Mouse (Mus musculus) limb, embryonic 11.5 days (tissue): ENCODE results near the gene Ggcx. TPM values are rescaled to one million over a fixed set of nuclear protein-coding genes. Genes with fewer than 3 reads are reported as not detected.

Experiments
- ATAC-seq: fragments of 200-750 bp; cut with Nextera tagmentation; 2 replicates; pipeline ENCODE4 v1.8.0; 2017; ENCODE audit warnings: low read depth; ENCODE audit not compliant: insufficient number of reproducible peaks, low FRiP score, low TSS enrichment
- DNase-seq: peaks from one replicate; pipeline ENCODE4 v3.0.0-alpha.2; 2015; ENCODE audit warnings: low spot score
- H3K27ac ChIP-seq: fragments of 300-500 bp; sonication (generic); replicated peaks from 2 replicates; pipeline ENCODE4 v1.5.1; 2014; ENCODE audit warnings: low read depth, mild to moderate bottlenecking, low read length
- H3K27me3 ChIP-seq: fragments of 300-500 bp; sonication (generic); 2 replicates; pipeline ENCODE4 v1.6.1; 2014; ENCODE audit warnings: mild to moderate bottlenecking, low read length, mixed read lengths; ENCODE audit not compliant: control insufficient read depth, insufficient read depth
- H3K36me3 ChIP-seq: fragments of 300-500 bp; sonication (generic); 2 replicates; pipeline ENCODE4 v1.6.1; 2014; ENCODE audit warnings: mild to moderate bottlenecking, low read length, moderate library complexity, mixed read lengths; ENCODE audit not compliant: control insufficient read depth, insufficient read depth
- H3K4me1 ChIP-seq: fragments of 300-500 bp; sonication (generic); 2 replicates; pipeline ENCODE4 v1.6.1; 2014; ENCODE audit warnings: low read length, mixed read lengths; ENCODE audit not compliant: control insufficient read depth, insufficient read depth
- H3K4me2 ChIP-seq: fragments of 300-500 bp; sonication (generic); 2 replicates; pipeline ENCODE4 v1.6.1; 2014; ENCODE audit warnings: low read depth, mild to moderate bottlenecking, moderate library complexity; ENCODE audit not compliant: severe bottlenecking
- H3K4me3 ChIP-seq: fragments of 300-500 bp; sonication (generic); 2 replicates; pipeline ENCODE4 v1.5.1; 2014; ENCODE audit warnings: low read depth, low read length
- H3K9ac ChIP-seq: fragments of 300-500 bp; sonication (generic); 2 replicates; pipeline ENCODE4 v1.6.1; 2014; ENCODE audit warnings: mild to moderate bottlenecking, low read length
- H3K9me3 ChIP-seq: fragments of 300-500 bp; sonication (generic); 2 replicates; pipeline ENCODE4 v1.6.1; 2016; ENCODE audit warnings: low read length; ENCODE audit not compliant: control insufficient read depth
- WGBS: fragments of 180-500 bp; shearing (Covaris S2); extraction: QIAGEN DNeasy Blood & Tissue Kit; methylation state at CpG from one replicate; pipeline ENCODE4 v1.1.7; 2014; 5-methylcytosine and 5-hydroxymethylcytosine counted together
- polyA plus RNA-seq: library from polyadenylated mRNA; unstranded; fragments of >200 nt; fragmentation: Nextera tagmentation; extraction: Ambion mirVana; gene quantifications from 2 replicates; pipeline ENCODE4 v1.2.1, GENCODE M21; 2014

The Ggcx gene
- polyA plus RNA-seq, 1 experiment from 2014 or later = 16.0 TPM

- Histone ChIP-seq H3K27ac (peak within 1 kb of the TSS; percentile 76), H3K9ac (peak within 1 kb of the TSS; percentile 73), H3K4me3 (peak within 1 kb of the TSS; percentile 48), H3K9me3 (no peaks in the 10 kb centered on the region), H3K36me3 (no peaks in the 10 kb centered on the region; the same call in 1 of the 2 replicates), H3K27me3 (no peaks in the 10 kb centered on the region), H3K4me1 (peaks cover 17% of the 10 kb centered on the region), H3K4me2 (peak within 1 kb of the TSS; percentile 76)
- ATAC-seq = peak; percentile 55
- DNase-seq = peak; percentile 76
- 2% methylated on average over 33 of the region's 33 CpGs for WGBS
These were observed 24.0 kb upstream of the Ggcx start, which contains the start of gene Vamp8 for GRCm38 (mm10) chr6:72389941-72390771. Vamp8 (minus strand) TSS chr6:72390703.

GRCm38 (mm10) chr6:72390795-72391521 is 23.1 kb upstream of the Ggcx start:
- DNase-seq (no peak), ATAC-seq (peak; percentile 42)
- Histone ChIP-seq H3K4me2 (peak overlapping the region; percentile 76; the same call in 1 of the 2 replicates), H3K36me3 (no peaks in the 10 kb centered on the region), H3K9me3 (no peaks in the 10 kb centered on the region), H3K27me3 (no peaks in the 10 kb centered on the region), H3K9ac (peak overlapping the region; percentile 73; the same call in 1 of the 2 replicates), H3K4me1 (peaks cover 17% of the 10 kb centered on the region), H3K4me3 (peak overlapping the region; percentile 48), H3K27ac (peak overlapping the region; percentile 76; the same call in 1 of the 2 replicates)
- WGBS = 15% methylated on average over 12 of the region's 12 CpGs

GRCm38 (mm10) chr6:72392341-72392740 is 21.8 kb upstream of the Ggcx start:
- H3K4me2 ChIP-seq = no peak overlapping the region
- WGBS = 94% methylated on average over 5 of the region's 5 CpGs
- H3K36me3 ChIP-seq = no peaks in the 10 kb centered on the region
- H3K4me3 ChIP-seq = no peak overlapping the region
- ATAC-seq (no peak), DNase-seq (no peak)
- no peak overlapping the region for H3K9ac ChIP-seq
- no peaks in the 10 kb centered on the region for H3K27me3 ChIP-seq
- no peak overlapping the region for H3K27ac ChIP-seq
- H3K4me1 ChIP-seq = peaks cover 17% of the 10 kb centered on the region
- H3K9me3 ChIP-seq = no peaks in the 10 kb centered on the region

GRCm38 (mm10) chr6:72396837-72397251 is 17.3 kb upstream of the Ggcx start:
- H3K27me3 ChIP-seq = no peaks in the 10 kb centered on the region
- no peak overlapping the region for H3K27ac ChIP-seq
- no peak overlapping the region for H3K9ac ChIP-seq
- no peaks in the 10 kb centered on the region for H3K36me3 ChIP-seq
- H3K9me3 ChIP-seq = no peaks in the 10 kb centered on the region
- no peak overlapping the region for H3K4me2 ChIP-seq
- 86% methylated on average over 10 of the region's 10 CpGs for WGBS
- ATAC-seq (no peak), DNase-seq (no peak)
- H3K4me1 ChIP-seq = no peaks in the 10 kb centered on the region
- no peak overlapping the region for H3K4me3 ChIP-seq

- DNase-seq (no peak), ATAC-seq (no peak)
- no peaks in the 10 kb centered on the region for H3K4me1 ChIP-seq
- H3K9me3 ChIP-seq = no peaks in the 10 kb centered on the region
- no peaks in the 10 kb centered on the region for H3K27me3 ChIP-seq
- H3K9ac ChIP-seq = no peak overlapping the region
- H3K4me3 ChIP-seq = no peak overlapping the region
- no peak overlapping the region for H3K27ac ChIP-seq
- no peaks in the 10 kb centered on the region for H3K36me3 ChIP-seq
- WGBS = 46% methylated on average over 2 of the region's 2 CpGs
- no peak overlapping the region for H3K4me2 ChIP-seq
These were observed 14.1 kb upstream of the Ggcx start for GRCm38 (mm10) chr6:72399967-72400366.

- Histone ChIP-seq H3K4me2 (no peak overlapping the region), H3K4me1 (no peaks in the 10 kb centered on the region), H3K36me3 (no peaks in the 10 kb centered on the region), H3K9me3 (no peaks in the 10 kb centered on the region), H3K4me3 (no peak overlapping the region), H3K27ac (no peak overlapping the region), H3K9ac (no peak overlapping the region), H3K27me3 (no peaks in the 10 kb centered on the region)
- ATAC-seq (no peak), DNase-seq (peak; percentile 82)
- 18% methylated on average over 7 of the region's 7 CpGs for WGBS
These were observed 12.2 kb upstream of the Ggcx start for GRCm38 (mm10) chr6:72401875-72402274.

- H3K9me3 ChIP-seq = no peaks in the 10 kb centered on the region
- WGBS = 77% methylated on average over 7 of the region's 7 CpGs
- ATAC-seq = no peak
These were observed 8.8 kb upstream of the Ggcx start for GRCm38 (mm10) chr6:72405356-72405755.

GRCm38 (mm10) chr6:72407119-72407518 is 7.0 kb upstream of the Ggcx start:
- H3K36me3 ChIP-seq = no peaks in the 10 kb centered on the region

More at GRCm38 (mm10) chr6:72405356-72405755, 8.8 kb upstream of the Ggcx start:
- Histone ChIP-seq H3K4me2 (no peak overlapping the region), H3K36me3 (no peaks in the 10 kb centered on the region), H3K4me1 (no peaks in the 10 kb centered on the region), H3K27me3 (no peaks in the 10 kb centered on the region), H3K27ac (no peak overlapping the region), H3K9ac (no peak overlapping the region), H3K4me3 (no peak overlapping the region)
- DNase-seq = no peak

More at GRCm38 (mm10) chr6:72407119-72407518, 7.0 kb upstream of the Ggcx start:
- Histone ChIP-seq H3K4me1 (no peaks in the 10 kb centered on the region), H3K4me2 (no peak overlapping the region), H3K4me3 (no peak overlapping the region), H3K9ac (no peak overlapping the region), H3K9me3 (no peaks in the 10 kb centered on the region), H3K27me3 (no peaks in the 10 kb centered on the region), H3K27ac (no peak overlapping the region)
- whole genome bisulfite sequencing = 2% methylated on average over 5 of the region's 5 CpGs
- DNase-seq (peak; percentile 97), ATAC-seq (peak; percentile 44; the same call in 1 of the 2 replicates)
